Mouse (Mus musculus) stomach, postnatal 0 days (tissue): Measurements from ENCODE around the gene Eme1. TPM values are rescaled to one million over a fixed set of nuclear protein-coding genes. Genes with fewer than 3 reads are reported as not detected.

ENCODE experiments used
- ATAC-seq: fragments of 200-750 bp; cut with Nextera tagmentation; 2 replicates; pipeline ENCODE4 v1.8.0; 2017; ENCODE audit not compliant: low FRiP score, low TSS enrichment
- DNase-seq: peaks from one replicate; pipeline ENCODE4 v3.0.0-alpha.2; 2016; ENCODE audit warnings: low spot score
- H3K27ac ChIP-seq: fragments of 300-500 bp; sonication (generic); replicated peaks from 2 replicates; pipeline ENCODE4 v1.5.1; 2014; ENCODE audit warnings: mild to moderate bottlenecking, control low read depth
- H3K27me3 ChIP-seq: fragments of 300-500 bp; sonication (generic); 2 replicates; pipeline ENCODE4 v1.6.1; 2014; ENCODE audit warnings: low read length; ENCODE audit not compliant: control insufficient read depth, insufficient read depth
- H3K36me3 ChIP-seq: fragments of 300-500 bp; sonication (generic); 2 replicates; pipeline ENCODE4 v1.6.1; 2014; ENCODE audit warnings: low read length, mixed read lengths; ENCODE audit not compliant: control insufficient read depth, insufficient read depth
- H3K4me1 ChIP-seq: fragments of 300-500 bp; sonication (generic); replicated peaks from 2 replicates; pipeline ENCODE4 v1.6.1; 2014; ENCODE audit warnings: antibody characterized with exemption; ENCODE audit not compliant: control insufficient read depth, insufficient read depth
- H3K4me2 ChIP-seq: fragments of 300-500 bp; sonication (generic); replicated peaks from 2 replicates; pipeline ENCODE4 v1.6.1; 2014; ENCODE audit warnings: low read depth, mild to moderate bottlenecking, control low read depth, moderate library complexity
- H3K4me3 ChIP-seq: fragments of 300-500 bp; sonication (generic); 2 replicates; pipeline ENCODE4 v1.5.1; 2014; ENCODE audit warnings: low read depth, low read length, control low read depth
- H3K9ac ChIP-seq: fragments of 300-500 bp; sonication (generic); 2 replicates; pipeline ENCODE4 v1.6.1; 2014; ENCODE audit warnings: mild to moderate bottlenecking, low read length, control low read depth, mixed read lengths
- H3K9me3 ChIP-seq: fragments of 300-500 bp; sonication (generic); 2 replicates; pipeline ENCODE4 v1.6.1; 2016; ENCODE audit warnings: low read length; ENCODE audit not compliant: control insufficient read depth
- CTCF ChIP-seq: IDR thresholded peaks from 2 replicates; pipeline ENCODE4 v1.5.1; 2016; ENCODE audit warnings: antibody characterized with exemption, low read depth, mild to moderate bottlenecking, moderate library complexity
- EP300 ChIP-seq: optimal IDR thresholded peaks from 2 replicates; pipeline ENCODE3; 2016; ENCODE audit warnings: antibody characterized with exemption
- WGBS: fragments of 180-500 bp; shearing (Covaris S2); extraction: QIAGEN DNeasy Blood & Tissue Kit; methylation state at CpG from one replicate; pipeline ENCODE4 v1.1.7; 2014; 5-methylcytosine and 5-hydroxymethylcytosine counted together
- polyA plus RNA-seq: library from polyadenylated mRNA; unstranded; fragments of >200 nt; fragmentation: Nextera tagmentation; extraction: Ambion mirVana; gene quantifications from 2 replicates; pipeline ENCODE4 v1.2.1, GENCODE M21; 2015

The Eme1 gene
- polyA plus RNA-seq, 1 experiment from 2014 or later: 3.4 TPM

- no peak for TF ChIP-seq CTCF
- TF ChIP-seq EP300: no peak
- 61% methylated on average over 4 of the region's 4 CpGs for WGBS
These were observed 42.7 kb downstream of the Eme1 start for GRCm38 (mm10) chr11:94610744-94611740.

DNA sequence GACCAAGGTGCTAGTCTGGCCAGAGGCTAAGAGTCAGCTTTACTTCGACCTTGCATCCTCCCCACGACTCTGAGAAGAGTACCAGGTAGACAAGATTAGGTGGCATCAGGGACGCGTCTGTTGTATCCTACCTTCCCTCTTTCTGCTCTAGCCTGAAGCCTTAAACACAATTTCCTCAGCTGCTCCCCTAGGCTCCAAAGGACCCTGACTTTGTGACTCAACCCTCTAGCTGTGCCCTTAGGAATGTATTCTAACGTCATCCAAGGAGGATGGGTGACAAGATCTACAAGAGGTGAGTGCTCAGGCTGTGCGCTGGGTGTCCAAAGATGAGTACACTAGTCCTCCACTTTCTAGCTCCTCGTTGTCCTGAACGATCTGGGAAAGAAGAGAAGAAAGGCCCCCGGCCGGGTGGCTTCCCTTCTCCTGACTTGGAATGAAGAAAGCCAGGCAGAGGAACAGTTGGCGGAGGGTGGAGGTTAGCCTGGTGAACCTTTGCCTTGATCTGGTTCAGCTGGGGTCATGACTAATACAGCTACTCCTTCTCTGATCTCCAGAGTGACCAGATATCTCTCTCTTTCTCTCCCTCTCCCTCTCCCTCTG, 51.3 kb downstream of the Eme1 start:
- H3K27me3 ChIP-seq: no peaks in the 10 kb centered on the region
- no peak overlapping the region for H3K4me3 ChIP-seq
- peak overlapping the region; percentile 70 for H3K9ac ChIP-seq
- peak overlapping the region; percentile 53 for H3K27ac ChIP-seq
- H3K4me1 ChIP-seq: no peaks in the 10 kb centered on the region
- no peaks in the 10 kb centered on the region for H3K36me3 ChIP-seq
- 69% methylated on average over 11 of the region's 11 CpGs for WGBS
- ATAC-seq: no peak
- no peak for DNase-seq
- TF ChIP-seq EP300 (no peak), CTCF (no peak)
- no peaks in the 10 kb centered on the region for H3K9me3 ChIP-seq
- peak overlapping the region; percentile 75 for H3K4me2 ChIP-seq

More at GRCm38 (mm10) chr11:94610744-94611740, 42.7 kb downstream of the Eme1 start:
- H3K36me3 ChIP-seq: no peaks in the 10 kb centered on the region
- H3K27ac ChIP-seq: no peak overlapping the region
- DNase-seq: no peak
- H3K4me1 ChIP-seq: no peaks in the 10 kb centered on the region
- H3K9me3 ChIP-seq: no peaks in the 10 kb centered on the region
- H3K9ac ChIP-seq: no peak overlapping the region
- ATAC-seq: no peak
- H3K4me2 ChIP-seq: no peak overlapping the region
- H3K27me3 ChIP-seq: no peaks in the 10 kb centered on the region
- no peak overlapping the region for H3K4me3 ChIP-seq

GRCm38 (mm10) chr11:94601321-94602281, 52.2 kb downstream of the Eme1 start, which contains the start of gene Acsf2:
Gene Acsf2 (minus strand): TSS chr11:94601871.
- DNase-seq (peak; percentile 84), ATAC-seq (peak; percentile 78)
- Histone ChIP-seq H3K27ac (peak within 1 kb of the TSS; percentile 53), H3K4me3 (peak within 1 kb of the TSS; percentile 51), H3K36me3 (no peaks in the 10 kb centered on the region), H3K9me3 (no peaks in the 10 kb centered on the region), H3K9ac (peak within 1 kb of the TSS; percentile 70), H3K27me3 (no peaks in the 10 kb centered on the region), H3K4me1 (no peaks in the 10 kb centered on the region), H3K4me2 (peak within 1 kb of the TSS; percentile 75)
- 2% methylated on average over 41 of the region's 52 CpGs for WGBS
- TF ChIP-seq CTCF (no peak), EP300 (no peak)

DNA sequence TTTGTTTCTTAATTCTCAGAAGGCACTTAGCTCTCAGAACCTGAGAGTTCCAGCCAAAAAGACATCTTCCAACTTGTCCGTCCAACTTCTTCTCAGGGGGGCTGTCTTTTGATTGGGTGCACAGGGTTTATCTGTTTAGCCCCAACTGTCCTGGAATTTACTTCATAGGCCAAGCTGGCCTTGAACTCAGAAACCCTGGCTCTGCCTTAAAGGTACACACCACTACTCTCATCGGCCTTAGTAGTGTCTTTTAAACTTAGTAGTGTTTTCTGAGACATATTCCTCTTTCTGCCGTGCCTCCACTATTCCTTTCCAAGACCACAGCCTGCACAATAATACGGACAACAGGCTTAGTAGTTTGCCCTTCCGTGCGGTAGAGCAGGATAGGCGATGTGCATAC, 53.3 kb downstream of the Eme1 start:
- no peak overlapping the region for H3K27ac ChIP-seq
- WGBS: 87% methylated on average over 7 of the region's 7 CpGs
- H3K4me3 ChIP-seq: no peak overlapping the region
- H3K9ac ChIP-seq: no peak overlapping the region
- ATAC-seq: no peak
- no peaks in the 10 kb centered on the region for H3K27me3 ChIP-seq
- DNase-seq: no peak
- no peaks in the 10 kb centered on the region for H3K4me1 ChIP-seq
- H3K36me3 ChIP-seq: no peaks in the 10 kb centered on the region
- no peaks in the 10 kb centered on the region for H3K9me3 ChIP-seq
- no peak overlapping the region for H3K4me2 ChIP-seq
- TF ChIP-seq EP300 (no peak), CTCF (no peak)

DNA sequence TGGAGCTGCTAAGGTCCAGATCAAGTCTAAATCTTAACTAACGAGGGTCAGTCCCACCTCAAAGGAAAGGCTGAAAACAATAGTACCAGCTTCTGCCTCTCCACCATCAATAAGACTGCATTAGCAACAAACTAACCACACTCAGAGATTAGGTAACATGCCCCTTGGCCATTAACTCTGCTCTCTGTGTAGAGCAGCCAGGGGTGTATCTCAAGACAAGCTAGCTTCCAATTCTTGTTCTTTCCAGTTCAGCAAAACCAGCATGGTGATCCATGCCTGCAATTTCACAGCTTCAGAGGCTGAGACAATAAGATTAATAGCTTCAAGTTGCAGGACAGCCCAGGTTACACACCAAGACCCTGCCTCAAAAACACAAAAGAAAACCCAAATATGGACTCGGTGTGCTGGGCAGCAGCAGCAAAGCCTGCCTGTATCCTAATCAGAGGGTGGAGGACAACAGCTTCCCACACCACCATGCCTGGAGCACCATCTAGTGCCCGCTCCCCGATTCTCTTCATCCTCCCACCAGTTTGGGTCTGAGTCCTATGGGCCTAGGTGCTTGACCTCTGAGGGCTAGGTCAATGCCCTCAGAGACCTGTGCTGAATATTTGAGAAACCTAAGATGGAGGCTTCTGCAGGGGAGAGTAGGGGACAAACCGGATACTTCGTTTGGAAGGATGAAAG, 55.2 kb downstream of the Eme1 start:
- no peak overlapping the region for H3K4me2 ChIP-seq
- no peaks in the 10 kb centered on the region for H3K4me1 ChIP-seq
- H3K9me3 ChIP-seq: no peaks in the 10 kb centered on the region
- TF ChIP-seq CTCF: peak; percentile 55
- TF ChIP-seq EP300: no peak
- H3K9ac ChIP-seq: no peak overlapping the region
- H3K27ac ChIP-seq: no peak overlapping the region
- 58% methylated on average over 6 of the region's 6 CpGs for WGBS
- H3K4me3 ChIP-seq: no peak overlapping the region
- H3K27me3 ChIP-seq: no peaks in the 10 kb centered on the region
- no peaks in the 10 kb centered on the region for H3K36me3 ChIP-seq
- DNase-seq: no peak
- no peak for ATAC-seq
